Mouse (Mus musculus) T-helper 17 cell (primary cell): Measurements from ENCODE around the gene Myt1.

Experiments used
- in situ Hi-C, 2 experiments: fragments of 300-600 bp; cut with MboI, MseI; formaldehyde crosslinking; loops; 1 replicate in 1 of 2; 2 replicates in 1 of 2; pipeline ENCODE4 v1.15.1; 2025; ENCODE audit warnings: high pct_unique_total_duplicates in 2 of 2

Myt1 gene

GRCm38 (mm10) chr2:181763006-181763830 is at the start of gene Myt1:
TSS of gene Myt1 (plus strand) at chr2:181763332.
- in situ Hi-C loops = no loop called here

GRCm38 (mm10) chr2:181713749-181714148 is 49.4 kb upstream of the Myt1 start:
- in situ Hi-C loops = no loop called here

- in situ Hi-C loops = no loop called here
Measured at GRCm38 (mm10) chr2:181714903-181715326, 48.2 kb upstream of the Myt1 start, which contains the start of gene Oprl1. TSS of gene Oprl1 (plus strand) at chr2:181715016.

GRCm38 (mm10) chr2:181715382-181715781 is 47.8 kb upstream of the Myt1 start:
- in situ Hi-C loops = no loop called here

GRCm38 (mm10) chr2:181716991-181717390 is 46.1 kb upstream of the Myt1 start:
- in situ Hi-C loops = no loop called here

GRCm38 (mm10) chr2:181720061-181720460 is 43.1 kb upstream of the Myt1 start:
- in situ Hi-C loops = no loop called here

DNA sequence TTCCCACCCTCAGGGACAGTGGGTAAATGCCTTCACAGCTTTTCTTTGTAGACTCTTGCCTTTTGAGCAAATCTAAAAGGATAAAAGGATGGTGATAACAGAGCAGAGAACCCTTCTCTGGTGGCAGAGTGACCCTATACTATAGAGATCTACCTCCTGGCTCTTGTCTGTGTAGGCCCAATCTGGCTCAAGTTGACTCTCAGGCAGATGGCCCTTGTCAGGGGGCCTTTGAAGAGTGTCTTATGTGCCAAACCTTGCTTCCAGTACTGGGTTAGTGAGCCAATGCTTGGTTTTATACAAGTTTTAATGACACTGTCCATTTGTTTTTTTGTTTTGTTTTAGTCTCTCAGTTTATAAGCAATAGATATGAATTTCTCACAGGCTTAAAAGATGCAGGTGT is 41.9 kb upstream of the Myt1 start:
- in situ Hi-C loops = no loop called here

GRCm38 (mm10) chr2:181722213-181722612 is 40.9 kb upstream of the Myt1 start:
- in situ Hi-C loops = no loop called here

- in situ Hi-C loops = no loop called here
Measured at GRCm38 (mm10) chr2:181727659-181728262, 35.4 kb upstream of the Myt1 start.

DNA sequence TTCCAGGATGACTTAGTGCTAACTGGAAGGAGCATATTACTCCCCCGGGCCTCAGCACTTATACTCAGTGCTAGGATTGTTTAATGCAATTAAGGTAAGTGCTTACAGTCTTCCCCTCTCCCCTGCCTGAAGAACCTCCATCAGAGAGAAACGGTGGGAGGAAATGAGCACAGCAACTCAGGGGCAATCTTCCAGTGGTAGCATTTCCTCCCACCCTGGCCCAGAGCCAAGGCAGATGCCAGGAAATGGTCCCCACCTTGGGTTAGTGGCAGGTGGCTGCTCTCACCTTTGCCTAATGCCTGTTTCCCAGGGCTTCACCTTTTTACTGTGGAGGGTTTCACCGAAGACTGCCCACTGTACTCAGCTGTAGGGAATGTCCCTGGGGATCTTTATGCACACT is 33.1 kb upstream of the Myt1 start:
- in situ Hi-C loops = no loop called here

GRCm38 (mm10) chr2:181752626-181753025 is 10.5 kb upstream of the Myt1 start:
- in situ Hi-C loops = no loop called here

DNA sequence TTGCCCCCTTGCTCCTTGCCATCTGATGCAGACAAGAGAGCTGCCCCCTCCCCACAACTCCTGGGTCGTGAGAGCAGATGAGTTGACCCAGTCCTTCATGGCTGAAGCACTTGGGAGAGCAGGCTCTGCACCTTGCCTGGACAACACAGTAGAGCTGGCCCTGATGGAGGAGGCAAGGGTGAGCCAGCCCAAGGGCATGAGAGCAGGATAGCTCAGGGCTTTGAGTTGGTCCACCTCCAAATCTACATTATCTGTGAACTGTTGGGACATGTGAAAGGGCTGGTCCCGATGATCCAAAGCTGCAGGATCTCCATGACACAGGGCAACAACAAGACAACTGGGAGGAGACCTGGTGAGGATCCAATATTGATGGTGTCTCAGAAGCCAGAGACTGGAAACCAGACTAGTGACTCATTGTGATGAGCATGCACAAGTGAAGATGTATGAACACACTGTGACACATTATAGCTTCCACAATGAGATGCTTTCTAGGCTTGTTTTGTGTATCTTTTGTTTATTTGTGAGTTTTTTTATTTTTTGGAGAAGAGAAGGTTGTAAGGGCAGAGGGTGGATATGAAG is 4.9 kb upstream of the Myt1 start:
- in situ Hi-C loops = no loop called here

- in situ Hi-C loops = no loop called here
Measured at GRCm38 (mm10) chr2:181759041-181759440, 4.1 kb upstream of the Myt1 start.

DNA sequence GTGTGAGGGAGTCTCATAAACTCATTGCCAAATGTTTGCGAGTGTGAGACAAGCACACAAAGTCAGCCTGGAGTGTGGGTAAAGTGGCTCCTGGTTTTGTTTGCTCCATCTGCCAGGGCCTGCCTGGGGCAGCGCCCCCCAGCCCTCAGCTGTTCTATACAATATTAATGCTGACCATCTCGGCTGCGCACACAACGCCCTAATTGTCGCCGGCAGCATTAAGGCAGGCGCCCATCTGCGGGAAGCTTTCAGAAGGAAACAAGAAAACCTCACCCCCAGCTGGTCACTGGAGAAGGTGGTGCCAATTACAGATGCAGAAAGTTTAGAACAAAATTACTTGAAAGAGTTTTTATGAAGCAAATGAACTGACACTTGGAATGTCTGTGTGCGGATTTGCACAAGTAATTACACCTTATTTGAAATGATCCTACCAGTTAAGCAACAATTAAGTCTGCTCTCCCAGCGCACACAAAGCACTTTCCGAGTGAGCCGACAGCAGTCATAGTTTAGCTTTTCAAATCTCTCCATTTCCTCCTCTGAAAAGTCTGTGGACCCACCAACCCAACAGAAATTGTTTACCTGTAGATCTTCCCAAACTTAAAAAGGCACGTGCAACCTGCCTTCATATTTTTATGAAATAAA is 875 bp downstream of the Myt1 start:
- in situ Hi-C loops = no loop called here

DNA sequence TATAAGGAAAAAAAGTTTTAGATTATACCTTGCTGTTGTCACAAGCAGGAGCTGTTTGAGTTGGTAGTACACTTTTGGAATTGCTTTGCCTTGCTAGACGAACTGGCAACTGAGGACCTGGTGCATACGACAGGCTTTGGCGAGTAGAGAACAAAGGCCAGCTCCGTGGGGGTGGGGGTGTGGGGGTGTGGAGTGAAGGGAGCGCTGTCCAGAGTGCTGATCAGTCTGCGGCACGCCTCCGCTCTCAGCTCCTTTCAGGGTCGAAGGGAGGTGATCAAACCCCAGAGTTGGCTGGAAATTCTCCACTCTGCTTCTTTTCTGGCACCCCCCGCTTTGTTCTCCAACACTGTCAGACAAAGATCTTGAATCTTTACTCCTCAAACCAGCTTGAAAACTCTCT is 1.5 kb downstream of the Myt1 start:
- in situ Hi-C loops = no loop called here

- in situ Hi-C loops = no loop called here
Measured at GRCm38 (mm10) chr2:181765251-181765650, 2.1 kb downstream of the Myt1 start.

DNA sequence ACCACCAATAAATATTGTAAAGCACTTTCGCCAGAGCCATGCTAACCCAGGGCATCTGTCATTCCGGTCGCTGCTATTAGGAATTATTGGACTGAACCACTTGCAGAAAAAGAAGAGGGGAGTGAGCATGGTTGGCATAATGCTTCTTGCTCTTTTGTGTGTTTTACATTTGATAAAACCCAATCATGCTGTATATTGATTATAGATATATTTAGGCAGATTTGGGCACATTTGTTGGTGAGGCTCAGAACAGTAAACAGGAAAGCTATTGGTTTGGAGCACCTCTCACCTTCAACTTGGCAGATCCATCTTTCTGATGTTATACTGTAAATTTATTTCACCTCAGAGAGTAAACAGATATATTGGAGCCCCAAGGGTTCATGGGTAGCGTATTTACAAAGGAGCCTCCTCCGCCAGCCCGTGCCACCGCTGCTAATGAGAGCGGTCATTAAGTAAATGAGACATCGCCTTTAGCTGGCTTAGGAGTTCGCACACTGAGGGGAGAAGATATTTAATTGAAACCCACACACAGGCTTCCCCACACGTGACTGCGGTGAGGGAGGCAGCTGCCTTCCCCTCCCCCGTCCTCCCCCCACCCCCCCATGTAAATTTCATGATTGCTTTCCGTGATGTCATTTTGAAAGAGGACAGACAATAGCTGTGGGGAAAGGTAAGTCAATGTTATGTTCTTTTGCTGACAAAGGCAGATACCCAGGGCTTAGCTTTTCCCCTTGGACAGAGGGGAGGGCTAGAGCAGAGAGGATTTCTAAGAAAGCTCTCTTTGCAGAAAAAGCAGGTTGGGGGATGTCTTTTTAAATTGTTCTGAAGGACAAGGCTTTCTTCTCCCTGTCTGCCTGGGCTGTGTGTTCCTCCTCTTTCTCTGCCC is 3.8 kb downstream of the Myt1 start:
- in situ Hi-C loops = no loop called here

GRCm38 (mm10) chr2:181768451-181768850 is 5.3 kb downstream of the Myt1 start:
- in situ Hi-C loops = no loop called here

- in situ Hi-C loops = no loop called here
Measured at GRCm38 (mm10) chr2:181769397-181769796, 6.3 kb downstream of the Myt1 start.

- in situ Hi-C loops = no loop called here
Measured at GRCm38 (mm10) chr2:181773203-181773602, 10.1 kb downstream of the Myt1 start.

DNA sequence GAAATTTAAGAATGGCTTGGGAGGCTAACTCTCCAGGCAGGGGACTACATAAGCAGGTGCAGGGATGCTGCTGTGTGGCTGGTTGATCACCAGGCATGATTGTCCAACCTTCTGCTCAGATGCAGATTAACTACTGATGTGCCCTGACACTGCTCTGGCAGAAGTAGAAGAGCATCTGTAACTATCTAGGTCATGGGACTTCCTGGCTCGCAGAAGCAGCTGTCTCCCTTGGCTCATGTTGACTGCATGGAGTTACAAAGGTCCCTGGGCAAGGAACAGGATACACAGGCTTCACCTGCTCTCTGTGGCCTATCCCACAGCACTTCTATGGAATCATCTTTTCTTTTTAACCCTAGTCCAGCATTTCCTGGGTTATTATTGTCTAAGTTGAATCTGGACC is 12.7 kb downstream of the Myt1 start:
- in situ Hi-C loops = no loop called here
